Mouse (Mus musculus): ENCODE data around the gene Sertad2.

The Sertad2 gene

GRCm38 (mm10) chr11:20594229-20595201 is 51.5 kb downstream of the Sertad2 start:
- in situ Hi-C loops (cut with MboI; ENCODE audit: low sequenced_read_pairs), result no loop called here

- in situ Hi-C loops (cut with MboI; ENCODE audit: low sequenced_read_pairs), result no loop called here
Measured at GRCm38 (mm10) chr11:20603066-20603812, 60.2 kb downstream of the Sertad2 start.

- in situ Hi-C loops (cut with MboI; ENCODE audit: low sequenced_read_pairs), result no loop called here
Measured at GRCm38 (mm10) chr11:20604119-20604518, 61.1 kb downstream of the Sertad2 start.

DNA sequence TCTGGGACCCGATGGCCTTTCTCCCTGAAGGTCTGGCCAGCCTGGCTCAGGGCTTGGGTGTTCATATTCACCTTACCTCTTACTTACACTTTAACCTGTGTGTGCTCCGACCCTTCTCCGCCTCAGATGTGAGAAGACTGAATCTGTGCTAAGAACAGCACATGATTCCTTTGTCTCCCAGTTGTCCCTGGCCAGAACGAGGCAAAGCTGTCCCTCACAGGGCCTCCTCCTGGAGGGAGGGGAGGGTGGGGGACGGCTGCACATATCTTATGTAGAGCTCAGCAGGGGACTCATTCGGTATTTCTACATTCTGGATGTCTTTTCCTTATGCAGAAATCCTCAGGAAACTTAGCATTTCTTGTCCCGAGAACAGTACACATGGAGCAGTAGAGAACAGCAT is 62.6 kb downstream of the Sertad2 start:
- in situ Hi-C loops (cut with MboI; ENCODE audit: low sequenced_read_pairs), result no loop called here

GRCm38 (mm10) chr11:20608442-20608841 is 65.4 kb downstream of the Sertad2 start:
- in situ Hi-C loops (cut with MboI; ENCODE audit: low sequenced_read_pairs), result no loop called here

DNA sequence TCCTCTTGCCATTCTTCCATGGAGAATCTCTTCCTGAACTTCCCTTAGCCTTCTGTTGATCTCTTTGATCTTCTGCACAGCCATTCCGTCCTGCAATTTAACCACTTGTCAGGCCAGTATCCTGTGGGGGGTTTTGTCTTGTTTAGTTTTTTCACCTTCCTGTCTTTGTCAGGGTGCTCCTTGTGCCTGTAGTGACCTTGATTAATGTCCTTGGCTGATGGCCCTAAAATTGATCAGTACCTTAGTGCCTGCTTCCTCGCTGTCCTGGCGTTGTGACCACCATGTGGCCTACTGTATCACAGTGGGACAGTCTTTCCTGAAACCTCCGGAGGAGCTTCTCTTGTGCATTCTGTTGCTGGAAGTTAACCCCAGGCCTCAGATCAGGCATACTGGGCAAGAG is 70.2 kb downstream of the Sertad2 start:
- in situ Hi-C loops (cut with MboI; ENCODE audit: low sequenced_read_pairs), result no loop called here

- in situ Hi-C loops (cut with MboI; ENCODE audit: low sequenced_read_pairs), result no loop called here
Measured at GRCm38 (mm10) chr11:20616103-20616502, 73.0 kb downstream of the Sertad2 start.

DNA sequence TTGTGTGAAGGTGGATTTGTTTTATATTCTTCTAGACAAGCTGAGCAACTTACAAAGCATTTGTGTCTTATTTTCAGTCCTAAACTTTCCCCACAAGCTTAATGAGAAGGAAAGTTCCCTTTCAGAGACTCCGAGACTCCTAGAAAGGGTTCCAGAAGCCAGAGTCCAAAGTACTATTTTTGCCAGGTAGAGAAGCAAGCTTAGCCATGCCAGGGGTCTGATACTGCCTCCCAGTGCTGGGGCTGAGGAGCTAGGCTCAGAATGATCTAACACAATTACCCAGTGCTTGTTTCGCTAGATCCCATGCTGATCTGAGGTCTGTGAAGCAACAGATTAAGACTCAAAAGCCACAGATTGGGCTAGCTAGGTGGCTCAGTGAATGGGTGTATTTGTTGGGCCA is 84.1 kb downstream of the Sertad2 start:
- in situ Hi-C loops (cut with MboI; ENCODE audit: low sequenced_read_pairs), result no loop called here

- in situ Hi-C loops (cut with MboI; ENCODE audit: low sequenced_read_pairs), result no loop called here
Measured at GRCm38 (mm10) chr11:20628216-20628615, 85.2 kb downstream of the Sertad2 start.

DNA sequence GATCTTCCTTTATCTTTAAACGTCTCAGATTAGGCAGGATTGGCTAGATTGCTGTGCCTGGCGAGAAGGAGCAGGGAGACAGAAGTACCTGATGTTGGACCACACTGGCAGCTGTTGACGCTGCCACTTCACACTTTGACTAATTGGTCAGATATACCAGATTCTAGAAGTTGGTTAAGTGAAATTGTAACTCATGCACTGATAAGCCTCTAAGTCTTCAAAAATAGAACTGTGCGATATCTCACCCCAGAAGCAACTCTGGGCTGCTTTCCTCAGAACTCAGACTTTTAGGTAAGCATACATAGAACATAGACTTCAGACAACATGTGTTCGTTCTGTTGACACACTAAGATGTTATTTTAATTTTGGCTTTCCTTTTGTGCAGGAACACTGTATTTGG is 86.6 kb downstream of the Sertad2 start:
- in situ Hi-C loops (cut with MboI; ENCODE audit: low sequenced_read_pairs), result loop anchor here (10.0 kb wide), 1 partner anchor 175 kb away; no protein-coding TSS in a partner anchor

DNA sequence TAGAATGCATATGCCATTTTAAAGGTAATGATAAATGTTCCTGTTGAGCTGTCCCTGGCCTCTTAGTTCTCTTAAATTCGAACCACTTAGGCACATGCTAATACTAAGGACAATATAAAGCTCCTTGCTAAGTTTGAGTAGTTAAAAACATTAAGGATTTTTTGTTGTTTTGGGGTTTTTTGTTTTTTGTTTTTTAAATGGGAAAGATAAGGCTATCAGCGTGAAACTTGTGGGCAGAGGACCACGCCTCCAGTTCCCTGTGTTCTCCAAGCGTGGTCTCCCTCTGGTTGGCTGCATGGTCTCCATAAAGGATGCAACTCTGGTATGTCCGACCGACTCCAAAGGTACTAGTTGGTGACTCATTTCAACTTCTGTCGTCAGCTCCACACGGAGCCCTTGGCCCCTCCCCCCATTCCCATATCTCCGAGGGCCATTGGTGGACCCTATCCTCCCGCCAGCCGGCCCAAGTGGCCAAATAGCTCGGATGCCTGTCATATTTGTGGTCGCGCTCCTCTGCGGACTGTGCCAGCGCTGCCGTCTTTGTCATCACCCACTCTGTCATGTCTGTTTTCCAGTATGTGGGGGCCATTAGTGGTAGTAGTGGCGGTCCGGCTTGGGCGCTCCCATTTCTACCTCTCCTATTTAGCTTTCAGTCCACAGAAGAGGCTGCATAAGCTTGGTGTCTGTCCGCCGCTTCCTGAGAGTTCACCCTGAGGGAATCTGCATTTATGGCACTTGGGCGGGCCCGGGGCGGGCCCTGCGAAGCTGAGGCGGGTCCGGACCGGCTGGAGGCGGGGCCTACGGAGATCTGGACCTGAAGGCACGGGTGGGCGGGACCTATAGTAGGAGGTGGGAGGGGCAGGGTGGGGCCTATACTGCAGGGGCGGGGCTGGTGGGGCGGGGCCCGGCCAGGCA is 88.2 kb downstream of the Sertad2 start:
- in situ Hi-C loops (cut with MboI; ENCODE audit: low sequenced_read_pairs), result loop anchor here (10.0 kb wide), 1 partner anchor 176 kb away; no protein-coding TSS in a partner anchor

DNA sequence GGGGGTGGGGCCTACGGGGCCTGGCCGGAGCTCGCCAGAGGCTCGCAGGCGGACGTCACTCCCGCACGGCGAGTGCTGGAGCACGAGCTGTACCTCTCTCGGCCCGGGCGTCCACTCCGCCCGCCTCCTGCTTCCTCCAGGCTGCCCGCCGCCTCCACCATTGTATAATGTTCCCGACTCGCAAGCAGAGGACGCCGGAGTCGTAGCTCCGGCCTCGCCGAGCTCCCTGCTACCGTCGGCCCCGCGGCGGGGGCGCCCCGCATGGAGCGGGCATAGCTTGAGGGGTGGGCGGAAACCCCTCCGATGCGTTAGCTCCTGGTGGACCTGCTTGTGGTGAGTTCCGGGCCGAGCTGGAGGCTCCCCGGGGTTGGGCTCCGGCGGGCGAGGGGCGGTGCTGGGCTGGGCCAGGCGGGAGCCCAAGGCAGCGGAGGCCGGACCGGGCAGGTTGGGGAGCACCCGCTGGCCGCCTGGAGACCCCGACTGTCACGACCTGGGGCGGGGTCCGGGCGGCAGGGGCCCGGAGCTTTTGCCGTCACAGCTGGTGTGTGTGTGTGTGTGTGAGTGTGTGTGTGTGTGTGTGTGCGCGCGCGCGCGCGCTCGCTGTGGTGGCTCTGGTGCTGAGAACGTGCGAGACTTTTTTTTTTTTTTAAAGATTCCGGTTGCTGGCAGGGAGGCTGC is 89.0 kb downstream of the Sertad2 start:
- in situ Hi-C loops (cut with MboI; ENCODE audit: low sequenced_read_pairs), result loop anchor here (10.0 kb wide), 1 partner anchor 177 kb away; no protein-coding TSS in a partner anchor

DNA sequence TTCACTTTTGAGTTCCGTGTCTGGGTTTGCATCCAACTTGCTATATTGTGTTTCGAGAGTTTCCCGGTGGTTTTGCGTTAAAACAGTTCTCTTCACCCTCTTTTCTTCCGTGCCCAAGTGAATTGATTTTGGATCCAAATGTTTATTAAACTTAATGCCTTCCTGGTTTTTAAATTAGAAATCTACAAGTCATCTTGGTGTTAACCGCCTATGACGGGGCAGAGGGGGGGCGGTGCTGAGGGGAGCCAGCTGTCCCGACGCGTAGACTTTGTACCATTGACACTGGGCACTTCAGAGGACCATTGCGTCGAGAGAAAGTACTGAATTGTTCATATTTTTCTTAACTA is 89.5 kb downstream of the Sertad2 start:
- in situ Hi-C loops (cut with MboI; ENCODE audit: low sequenced_read_pairs), result loop anchor here (10.0 kb wide), 1 partner anchor 178 kb away; no protein-coding TSS in a partner anchor

- in situ Hi-C loops (cut with MboI; ENCODE audit: low sequenced_read_pairs), result loop anchor here (10.0 kb wide), 1 partner anchor 180 kb away; no protein-coding TSS in a partner anchor
Measured at GRCm38 (mm10) chr11:20634543-20634942, 91.5 kb downstream of the Sertad2 start.

GRCm38 (mm10) chr11:20635646-20636045 is 92.6 kb downstream of the Sertad2 start:
- in situ Hi-C loops (cut with MboI; ENCODE audit: low sequenced_read_pairs), result loop anchor here (10.0 kb wide), 1 partner anchor 181 kb away; no protein-coding TSS in a partner anchor

- in situ Hi-C loops (cut with MboI; ENCODE audit: low sequenced_read_pairs), result loop anchor here (10.0 kb wide), 1 partner anchor 181 kb away; no protein-coding TSS in a partner anchor
Measured at GRCm38 (mm10) chr11:20636114-20636513, 93.1 kb downstream of the Sertad2 start.

GRCm38 (mm10) chr11:20637060-20637459 is 94.0 kb downstream of the Sertad2 start:
- in situ Hi-C loops (cut with MboI; ENCODE audit: low sequenced_read_pairs), result loop anchor here (10.0 kb wide), 1 partner anchor 182 kb away; no protein-coding TSS in a partner anchor

DNA sequence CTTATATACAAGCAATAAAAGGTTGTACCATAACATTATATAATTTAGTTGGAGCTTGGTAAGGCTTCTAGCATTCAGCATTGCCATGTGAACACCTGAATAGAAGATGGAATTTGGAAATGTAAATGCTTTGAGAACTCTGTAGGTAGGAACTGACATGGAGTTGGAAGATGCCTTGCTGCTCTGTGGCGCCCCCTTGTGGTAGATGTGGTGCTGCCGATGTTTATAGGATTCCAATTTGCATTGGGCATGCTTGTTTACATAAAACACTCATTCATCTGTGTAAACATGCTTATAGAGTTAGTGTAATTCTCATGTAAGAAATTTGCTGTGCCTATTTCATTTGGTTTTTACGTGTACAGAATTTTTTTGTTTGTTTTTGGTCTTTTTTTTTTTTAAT is 95.8 kb downstream of the Sertad2 start:
- in situ Hi-C loops (cut with MboI; ENCODE audit: low sequenced_read_pairs), result loop anchor here (10.0 kb wide), 1 partner anchor 184 kb away; no protein-coding TSS in a partner anchor

GRCm38 (mm10) chr11:20639918-20640447 is 96.9 kb downstream of the Sertad2 start:
- in situ Hi-C loops (cut with MboI; ENCODE audit: low sequenced_read_pairs), result loop anchor here (10.0 kb wide), 1 partner anchor 185 kb away; no protein-coding TSS in a partner anchor

All from CH12F3 (cell line).